Mouse (Mus musculus) gonadal fat pad, adult 2 months (tissue): Measurements from ENCODE around the gene Vwf. TPM values are rescaled to one million over a fixed set of nuclear protein-coding genes. Genes with fewer than 3 reads are reported as not detected.

ENCODE experiments used
- DNase-seq: peaks from one replicate; pipeline ENCODE4 v3.0.0-alpha.2; 2012; ENCODE audit warnings: low read depth
- polyA plus RNA-seq: library from polyadenylated mRNA; depleted of rRNA; stranded (reverse); fragments of >200 nt; gene quantifications from 2 replicates; pipeline ENCODE4 v1.2.3, GENCODE M21; 2012; rRNA removed

The Vwf gene
- polyA plus RNA-seq = 76.1 and 90.2 TPM in 2 replicates

DNA sequence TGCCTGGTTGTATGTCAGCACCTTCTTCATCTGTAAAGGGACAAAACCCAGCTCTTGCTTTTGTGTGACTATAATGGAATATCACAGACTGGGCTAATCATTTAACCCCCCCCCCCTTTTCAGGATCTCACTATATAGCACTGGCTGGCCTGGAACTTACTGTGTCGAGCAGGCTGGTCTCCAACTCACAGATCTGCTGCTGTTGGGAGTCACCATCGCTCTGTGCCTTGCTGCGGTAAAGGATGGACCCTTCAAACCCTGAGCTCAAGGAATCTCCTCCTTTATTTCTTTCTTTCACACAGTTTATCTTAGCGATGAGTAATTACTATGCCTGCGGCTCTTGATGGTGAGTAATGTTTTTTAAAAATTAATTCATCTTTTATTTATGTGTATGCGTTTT, at the start of gene Vwf:
Gene Vwf (plus strand): TSS at position 301 of the 400 bp plus-strand sequence.
- DNase-seq = no peak

DNA sequence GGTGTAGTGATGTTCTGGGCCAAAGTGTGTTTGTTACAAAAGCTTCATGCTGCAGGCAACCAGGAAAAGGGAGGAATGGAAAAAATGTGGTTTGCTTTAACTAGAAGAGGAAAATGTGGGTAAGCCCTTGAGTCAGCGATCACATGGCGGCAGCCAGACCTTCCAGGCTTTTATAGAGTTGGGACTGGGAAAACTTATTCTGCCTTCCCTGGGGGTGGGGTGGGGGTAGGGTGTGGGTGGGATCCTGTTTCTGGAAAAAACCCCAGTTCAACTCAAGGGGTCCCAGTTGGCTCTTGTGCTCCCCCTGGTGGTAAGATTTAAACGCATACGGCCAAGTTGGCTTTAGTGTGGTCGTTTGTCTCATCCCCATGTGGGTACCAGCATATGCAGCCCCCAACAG, 48.5 kb upstream of the Vwf start:
- no peak for DNase-seq

DNA sequence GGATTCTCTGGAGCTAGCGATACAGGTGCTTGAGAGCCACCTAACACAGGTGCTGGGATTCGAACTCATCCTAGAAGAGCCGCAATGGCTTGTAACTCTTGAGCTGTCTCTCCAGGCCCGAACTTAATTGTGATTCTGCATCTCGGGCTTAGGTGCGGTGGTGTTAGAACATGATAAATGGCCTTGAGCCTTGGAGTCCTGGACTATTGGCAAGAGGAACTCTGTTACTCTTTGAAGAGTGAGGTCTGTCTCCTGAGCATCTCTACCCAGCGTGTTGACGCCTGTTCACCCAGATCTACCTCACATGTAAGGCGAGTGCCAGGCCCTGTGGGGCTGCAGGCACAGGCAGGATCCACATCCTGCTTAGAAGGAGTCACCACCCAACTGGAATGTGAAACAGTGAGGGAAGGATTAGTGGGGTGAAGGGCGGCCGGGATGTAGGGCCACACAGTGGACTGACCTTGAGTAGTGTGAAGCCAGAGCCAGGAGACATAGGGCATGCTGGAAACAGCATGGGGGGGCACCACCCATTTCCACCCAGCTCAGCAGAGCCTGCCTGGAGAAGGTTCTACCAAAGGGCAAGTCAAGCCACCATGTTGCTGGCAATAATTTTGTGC, 43.3 kb upstream of the Vwf start:
- DNase-seq = no peak

DNA sequence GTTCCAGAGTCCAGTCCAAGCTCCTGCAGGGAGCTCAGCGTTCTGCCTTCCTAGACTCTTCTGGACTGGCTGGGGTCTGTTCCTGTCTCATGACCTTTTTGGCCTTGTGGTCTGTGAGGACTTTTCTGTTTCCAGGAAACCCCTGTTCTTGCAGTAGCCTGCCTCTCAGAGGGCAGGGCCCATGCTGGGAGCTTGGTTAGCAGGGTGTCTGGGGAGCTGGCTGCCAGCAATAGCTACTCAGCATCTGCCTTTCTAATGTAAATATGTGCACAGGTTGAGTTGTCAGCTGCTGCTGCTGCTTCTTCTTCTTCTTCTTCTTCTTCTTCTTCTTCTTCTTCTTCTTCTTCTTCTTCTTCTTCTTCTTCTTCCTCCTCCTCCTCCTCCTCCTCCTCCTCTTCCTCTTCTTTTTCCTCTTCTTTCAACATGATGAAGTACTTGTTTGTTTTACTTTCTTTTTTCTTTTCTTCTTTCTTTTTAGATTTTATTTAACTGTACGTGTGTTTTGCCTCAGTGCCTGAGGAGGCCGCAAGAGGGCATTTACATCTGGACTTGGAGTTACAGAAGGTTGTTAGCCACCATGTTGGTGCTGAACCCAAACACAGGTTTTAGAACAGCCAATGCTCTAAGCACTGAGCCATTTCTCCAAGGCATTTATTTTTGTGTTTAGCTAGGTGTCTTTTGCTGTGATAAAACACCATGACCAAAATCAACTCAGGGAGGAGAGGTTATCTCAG, 41.8 kb upstream of the Vwf start:
- DNase-seq = no peak

DNA sequence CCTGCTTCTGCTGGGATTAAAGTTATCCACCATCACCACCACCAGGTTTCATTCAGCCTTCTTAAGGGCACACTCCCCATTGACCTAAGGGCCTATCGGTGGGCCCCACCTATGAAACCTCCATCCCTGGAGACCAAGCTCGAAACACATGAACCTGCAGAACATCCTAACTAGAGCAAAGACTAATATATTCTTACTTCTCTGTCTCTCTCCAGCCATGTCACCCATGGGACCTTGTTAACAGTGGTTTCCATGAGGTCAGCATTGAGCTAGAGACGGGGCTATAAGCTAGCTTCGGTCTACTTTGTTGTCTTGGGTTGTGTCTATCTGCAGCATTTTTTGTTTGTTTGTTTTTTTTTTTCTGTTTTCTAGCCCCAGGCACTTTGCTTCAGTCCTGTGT, 40.1 kb upstream of the Vwf start:
- DNase-seq = no peak

DNA sequence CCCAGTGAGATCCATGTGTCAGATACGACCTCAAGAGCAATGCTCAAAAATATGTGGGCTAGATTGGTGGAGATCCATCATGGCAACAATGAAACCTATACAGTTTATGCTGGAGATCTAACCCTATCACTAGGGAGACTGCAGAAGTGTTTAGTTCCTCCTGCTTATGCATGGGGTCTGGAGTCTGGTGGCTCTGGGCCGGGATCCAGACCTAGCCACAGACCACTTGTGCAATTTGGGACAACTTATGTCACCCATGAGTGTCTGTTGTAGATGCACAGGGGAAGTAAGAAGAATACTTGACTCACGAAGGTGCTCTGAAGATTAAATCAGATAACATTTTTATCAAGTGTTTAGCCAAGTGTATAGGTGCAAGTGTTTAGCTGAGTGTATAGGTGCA, 36.8 kb upstream of the Vwf start:
- DNase-seq = no peak

DNA sequence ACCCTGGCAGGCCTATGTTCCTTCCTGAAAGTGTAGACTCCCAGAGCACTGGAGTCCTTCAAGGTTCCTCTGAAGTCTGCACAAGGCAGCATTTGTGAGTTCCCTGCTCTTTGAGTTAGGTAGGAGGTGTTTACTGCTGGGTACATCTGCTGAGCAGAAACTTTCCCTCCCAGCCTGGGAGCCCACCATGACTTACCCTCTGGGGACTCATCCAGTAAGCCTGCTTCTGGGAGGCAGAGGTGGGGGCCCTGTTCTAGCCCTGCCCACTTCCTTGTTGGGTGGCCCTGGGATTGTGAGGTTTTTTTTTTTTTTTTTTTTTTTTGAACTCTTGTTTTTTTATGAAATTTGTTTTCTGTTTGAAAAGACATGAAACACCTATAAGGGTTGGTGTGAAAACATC, 35.9 kb upstream of the Vwf start:
- no peak for DNase-seq

DNA sequence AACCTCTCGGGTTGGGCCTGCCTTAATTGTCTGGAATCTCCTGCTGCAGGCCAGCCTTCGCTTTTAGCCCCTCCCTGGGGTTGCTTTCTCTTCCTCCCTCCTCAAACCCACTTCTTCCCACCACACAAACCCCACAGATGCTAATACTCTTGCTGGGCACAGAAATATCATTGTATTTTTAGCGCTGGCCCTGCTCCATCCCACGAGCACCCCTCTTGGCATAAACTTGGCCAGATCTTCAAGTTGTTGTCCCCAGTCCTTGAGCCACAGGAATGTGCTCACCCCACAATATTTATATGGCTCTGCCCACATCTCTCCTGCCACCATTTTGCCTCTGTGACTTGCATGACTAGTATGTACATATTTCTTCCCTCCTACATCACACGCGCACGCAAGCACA, 35.4 kb upstream of the Vwf start:
- DNase-seq = no peak

DNA sequence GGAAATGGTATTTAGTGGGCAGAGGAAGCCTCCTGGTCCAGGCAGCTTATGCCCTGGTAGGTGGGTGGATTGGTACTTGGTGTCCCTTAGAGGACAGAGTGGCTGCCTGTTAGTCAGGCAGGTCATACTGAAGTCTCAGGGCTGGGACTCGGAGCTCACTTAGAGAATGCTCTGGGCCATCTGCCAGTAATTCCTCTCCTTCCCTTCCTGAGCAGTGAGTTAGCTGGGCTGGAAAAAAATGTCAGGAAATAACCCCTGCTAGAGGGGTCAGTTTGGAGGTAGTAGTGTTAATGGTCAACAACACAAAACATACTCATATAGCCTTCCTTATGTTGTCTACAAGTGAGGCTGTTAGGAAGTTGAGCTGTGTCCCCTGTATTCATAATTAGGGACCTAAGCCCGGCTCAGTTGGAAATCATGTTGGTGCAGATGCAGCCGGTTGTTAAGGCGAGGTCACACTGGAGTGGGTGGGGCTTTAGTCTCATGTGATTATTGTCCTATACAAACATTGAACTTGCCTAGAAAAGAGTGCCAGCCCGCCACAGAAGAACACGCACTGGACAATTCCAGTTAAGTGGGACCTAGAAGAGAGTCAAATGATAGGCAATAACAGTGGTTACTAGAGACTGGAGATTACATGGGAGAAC, 33.5 kb upstream of the Vwf start:
- no peak for DNase-seq

DNA sequence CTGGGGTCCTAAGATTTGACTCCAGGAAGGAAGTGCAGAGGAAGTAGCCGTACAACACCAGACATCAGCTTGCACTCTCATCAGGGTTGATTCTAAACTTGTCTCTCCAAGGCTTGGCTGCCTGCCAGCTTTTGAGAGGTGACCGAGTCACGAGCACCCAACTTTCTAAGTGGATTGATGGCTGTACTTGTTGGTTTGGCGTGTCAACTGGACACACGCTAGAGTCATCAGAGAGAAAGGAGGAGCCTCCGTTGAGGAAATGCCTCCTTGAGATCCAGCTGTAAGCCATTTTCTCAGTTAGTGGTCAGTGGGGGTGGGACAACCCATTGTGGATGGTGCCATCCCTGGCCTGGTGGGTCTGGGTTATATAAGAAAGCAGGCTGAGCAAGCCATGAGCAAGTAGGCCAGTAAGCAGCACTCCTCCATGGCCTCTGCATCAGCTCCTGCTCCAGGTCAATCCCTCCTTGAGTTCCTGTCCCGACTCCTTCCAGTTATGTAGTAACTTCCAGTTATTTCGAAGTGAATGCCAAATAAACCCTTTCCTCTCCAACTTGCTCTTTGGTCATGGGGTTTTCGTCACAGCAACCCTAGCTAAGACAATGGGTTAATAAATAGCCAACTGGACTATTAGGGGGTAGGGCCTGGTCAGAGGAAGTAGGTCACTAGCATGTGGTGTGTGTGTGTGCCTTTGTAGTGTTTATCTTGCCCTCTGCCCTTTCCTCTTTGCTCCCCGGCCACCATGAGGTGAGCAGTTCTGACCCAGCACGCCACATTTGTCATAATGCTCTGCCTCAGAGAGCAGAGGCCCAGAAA, 30.9 kb upstream of the Vwf start:
- DNase-seq = no peak

DNA sequence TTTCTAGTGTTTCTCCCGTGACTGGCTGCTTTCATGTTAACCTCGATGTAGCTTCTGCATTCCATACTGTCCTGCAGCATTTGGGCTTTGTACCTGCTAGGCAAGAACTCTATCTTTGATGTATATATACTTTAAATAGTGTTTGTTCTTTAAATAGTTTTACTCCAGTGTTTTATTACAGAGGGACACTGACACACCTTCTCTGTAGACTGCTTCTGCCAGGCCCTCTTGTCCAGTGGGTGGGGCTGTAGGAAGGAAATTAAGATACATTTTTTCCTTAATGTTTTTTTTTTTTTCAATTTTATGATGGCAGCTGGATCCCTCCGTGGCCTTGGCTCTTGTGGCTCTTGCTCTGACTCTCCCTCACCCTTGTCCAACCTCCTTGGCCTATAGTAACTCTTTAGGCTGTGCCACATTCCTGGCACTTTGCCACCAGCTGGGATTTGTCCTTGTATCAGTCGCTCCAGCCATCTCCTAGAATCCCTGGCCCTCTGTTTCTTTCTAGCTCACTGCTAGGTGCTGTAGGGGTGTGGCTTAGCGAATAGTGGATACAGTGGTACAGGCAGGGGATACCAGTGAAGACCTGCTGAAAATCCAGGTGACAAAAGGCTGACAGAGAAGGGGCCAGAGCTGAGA, 24.9 kb upstream of the Vwf start:
- DNase-seq = no peak

DNA sequence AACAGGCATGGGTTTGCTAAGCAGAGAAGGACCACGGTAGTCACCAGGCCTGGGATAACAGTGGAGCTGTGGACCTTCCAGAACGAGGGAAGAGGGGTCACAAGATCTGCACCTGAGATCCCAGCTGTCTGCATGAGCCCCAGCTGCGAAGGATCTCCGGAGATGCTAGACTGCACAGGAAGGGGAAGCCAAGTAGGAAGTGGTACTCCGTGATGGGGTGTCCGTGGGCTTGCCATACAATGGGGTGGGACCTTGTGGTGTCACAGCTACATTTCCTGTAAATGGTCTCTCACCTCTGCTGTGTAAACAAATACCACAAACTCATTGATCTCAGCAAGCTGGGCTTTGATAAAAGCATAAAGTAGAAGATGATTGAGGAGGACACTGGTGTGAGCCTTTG, 22.5 kb upstream of the Vwf start:
- DNase-seq = no peak

DNA sequence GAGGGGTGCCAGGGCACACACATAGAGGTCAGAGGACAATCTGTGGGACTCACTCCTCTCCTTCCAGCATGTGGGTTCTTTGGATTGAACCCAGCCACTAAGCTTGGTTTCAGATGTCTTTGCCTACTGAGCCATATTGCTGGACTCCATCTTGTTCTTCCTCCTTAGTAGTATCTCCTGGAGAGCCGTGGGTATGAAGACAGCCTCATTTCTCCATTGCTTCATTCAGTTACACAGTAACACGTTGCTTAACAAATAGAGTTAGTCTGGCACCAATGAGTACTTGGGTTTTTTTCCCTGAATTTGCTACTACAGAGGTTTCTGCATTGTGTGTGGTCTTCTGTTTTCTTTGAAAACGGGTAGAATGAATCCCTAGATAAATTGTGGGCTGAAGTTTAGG, 20.5 kb upstream of the Vwf start:
- DNase-seq = no peak

DNA sequence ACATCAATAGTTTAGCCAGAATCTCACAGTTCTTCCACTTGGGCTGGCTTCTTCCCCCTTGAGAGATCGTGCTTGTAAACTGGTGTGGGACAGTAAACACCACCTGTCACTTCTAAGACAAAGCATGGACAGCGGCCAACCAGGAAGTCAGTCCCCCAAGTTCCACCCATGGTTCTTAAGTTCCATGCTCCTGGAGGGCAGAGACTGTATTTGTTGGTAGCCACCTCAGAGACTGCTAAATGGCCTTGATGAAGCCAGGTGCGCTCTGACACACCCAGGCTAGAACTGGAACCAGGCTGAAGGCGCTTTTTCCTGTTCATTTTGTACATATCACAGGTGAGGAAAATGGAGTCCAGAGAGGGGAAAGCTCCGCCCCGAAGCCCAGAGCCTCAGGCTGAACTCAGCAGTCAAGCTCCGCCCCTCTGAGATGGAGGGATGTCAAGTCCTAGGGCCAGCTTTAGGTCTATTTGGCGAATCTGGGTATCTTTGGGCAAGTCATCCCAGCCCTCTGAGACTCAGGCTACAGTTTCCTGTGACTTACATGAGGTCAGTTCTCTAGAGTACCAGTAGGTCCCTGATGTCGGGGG, 17.9 kb upstream of the Vwf start:
- no peak for DNase-seq

DNA sequence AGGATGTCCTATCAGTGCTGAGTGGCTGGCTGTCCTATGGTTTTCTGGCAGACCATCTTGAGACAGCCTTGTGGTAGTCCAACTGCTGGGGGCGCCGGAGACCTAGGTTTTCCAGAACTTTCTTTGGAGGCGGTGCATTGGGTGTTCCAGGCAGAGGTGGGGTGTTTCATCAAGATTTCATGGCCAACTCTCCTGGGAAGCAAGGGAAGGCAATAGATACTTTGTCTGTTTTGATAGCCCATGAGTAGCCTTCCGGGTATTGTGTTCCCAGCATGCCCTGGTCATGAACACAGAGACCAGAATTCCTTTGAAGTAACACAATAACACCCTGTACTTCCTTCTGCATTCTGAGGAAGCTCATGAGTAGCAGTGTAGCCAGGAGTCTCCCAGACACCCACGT, 17.1 kb upstream of the Vwf start:
- no peak for DNase-seq

DNA sequence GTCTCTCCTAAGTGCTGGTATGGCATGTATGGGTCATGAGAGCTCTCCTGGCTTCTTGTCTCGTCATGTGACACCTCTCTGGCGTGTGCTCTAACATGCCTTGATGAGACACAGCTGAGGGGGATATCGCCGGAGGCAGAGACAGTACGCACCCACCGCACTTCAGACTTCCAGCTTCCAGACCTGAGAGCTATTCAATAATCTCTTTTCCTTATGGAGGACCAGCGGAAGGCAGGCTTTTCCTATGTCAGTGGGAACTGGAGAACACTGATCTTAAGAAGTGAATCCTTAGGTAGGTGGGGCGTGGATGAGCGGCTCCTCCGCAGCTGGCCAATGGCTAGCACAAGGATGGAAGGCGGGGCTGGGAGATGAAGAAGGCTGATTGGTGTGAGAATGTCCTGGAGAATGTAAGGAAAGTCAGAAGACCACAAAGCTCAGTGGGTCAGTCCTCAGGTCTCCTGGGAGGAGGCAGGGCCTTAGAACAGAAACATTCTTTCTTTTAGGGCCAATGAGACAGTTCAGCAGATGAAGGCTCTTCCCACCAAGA, 13.4 kb upstream of the Vwf start:
- no peak for DNase-seq

DNA sequence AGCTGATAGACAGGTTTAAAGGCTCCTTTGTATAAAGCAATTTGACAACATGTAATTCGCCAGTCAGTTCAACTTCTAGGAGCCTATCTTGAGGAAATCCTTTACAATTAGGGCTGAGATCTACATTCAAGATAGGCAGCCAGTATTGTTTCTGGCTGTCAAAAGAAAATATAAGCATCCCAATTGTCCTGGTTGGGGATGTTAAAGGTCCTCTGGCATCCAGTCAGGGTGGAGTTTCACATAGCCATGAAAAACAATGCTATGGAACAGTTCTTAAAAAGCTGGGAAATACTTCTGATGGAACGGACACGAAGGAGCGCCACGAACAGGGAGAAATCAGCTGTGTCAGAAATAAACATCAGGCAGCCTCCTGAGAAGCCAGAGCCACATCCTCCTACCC, 11.6 kb upstream of the Vwf start:
- DNase-seq = no peak

DNA sequence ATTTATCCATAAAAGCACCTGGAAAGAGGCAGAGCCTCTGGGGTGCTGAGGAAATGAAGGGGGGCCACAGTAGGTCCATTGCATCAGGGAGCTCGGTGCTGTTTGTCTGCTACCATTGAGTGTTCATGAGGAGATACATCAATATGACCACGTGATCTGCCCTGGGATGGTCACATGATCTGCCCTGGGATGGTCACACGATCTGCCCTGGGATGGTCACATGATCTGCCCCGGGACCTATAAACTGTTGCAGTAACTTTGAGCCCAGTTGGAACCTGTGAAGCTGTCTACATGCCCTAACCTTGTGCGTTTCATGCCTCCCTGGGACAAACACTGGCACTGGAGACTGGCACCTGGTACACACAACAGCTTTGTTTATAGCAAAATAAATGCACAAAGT, 8.1 kb upstream of the Vwf start:
- no peak for DNase-seq

DNA sequence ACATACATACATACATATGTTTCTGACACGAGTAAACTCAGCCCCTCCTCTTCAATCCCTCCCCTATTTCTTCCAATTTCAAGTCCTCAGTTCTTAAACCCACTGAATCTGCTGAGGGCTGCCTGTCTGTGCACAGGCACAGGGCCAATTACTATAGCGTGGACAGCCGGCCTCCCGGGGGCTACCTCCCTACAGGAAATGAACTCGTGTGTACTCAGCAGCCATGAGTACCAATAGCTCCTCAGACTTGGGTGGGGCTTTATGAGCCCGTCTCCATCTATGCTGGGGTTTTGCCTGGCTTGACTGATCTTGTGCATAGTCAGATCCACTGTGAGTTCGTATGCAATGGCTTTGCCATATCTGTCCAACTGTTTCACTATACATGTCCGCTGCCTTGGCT, 7.2 kb upstream of the Vwf start:
- DNase-seq = no peak

DNA sequence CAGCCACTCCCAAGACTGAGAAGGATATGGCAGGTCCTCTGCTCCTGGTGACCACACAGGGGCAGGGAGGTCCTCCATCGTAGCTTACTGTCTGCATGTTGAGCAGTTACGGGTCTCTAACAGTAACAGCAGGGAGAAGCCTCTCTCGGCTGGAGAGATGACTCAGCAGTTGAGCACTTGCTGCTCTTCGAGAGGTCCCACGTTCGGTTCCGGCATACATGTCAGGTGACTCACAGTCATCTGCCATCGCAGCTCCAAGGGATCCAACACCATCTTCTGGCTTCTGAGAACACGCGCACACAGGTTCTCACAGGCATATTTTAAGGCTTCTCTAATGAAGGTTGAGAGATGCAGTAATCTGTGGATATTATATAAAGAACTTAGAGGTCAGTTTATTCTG, 6.4 kb upstream of the Vwf start:
- no peak for DNase-seq

DNA sequence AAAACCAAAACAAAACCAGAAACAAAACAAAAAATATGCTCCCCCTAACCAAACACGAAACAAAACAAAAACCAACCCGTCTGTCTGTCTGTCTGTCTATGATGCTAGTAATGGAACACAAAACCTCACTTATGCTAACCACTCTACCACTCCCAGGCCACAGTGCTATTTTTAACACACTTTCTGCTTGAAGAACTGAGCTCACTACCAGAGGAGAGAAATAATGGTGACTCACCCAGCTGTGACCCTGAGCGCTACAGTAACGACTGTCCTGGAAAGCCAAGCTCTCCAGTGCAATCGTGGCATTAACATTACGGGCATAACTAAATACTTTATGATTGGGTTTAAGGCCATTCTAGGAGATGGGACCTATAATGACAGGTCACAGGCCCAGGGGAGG, 5.7 kb upstream of the Vwf start:
- DNase-seq = no peak
